Mouse (Mus musculus): ENCODE results near the gene Nkain2. TPM values are rescaled to one million over a fixed set of nuclear protein-coding genes. Genes with fewer than 3 reads are reported as not detected.
A peak's percentile ranks its signal among the peaks of the same experiment; 100 is the strongest.

Nkain2 gene
- total RNA-seq, 2 experiments from 2014 or later, result 25.2 to 30.7 TPM

DNA sequence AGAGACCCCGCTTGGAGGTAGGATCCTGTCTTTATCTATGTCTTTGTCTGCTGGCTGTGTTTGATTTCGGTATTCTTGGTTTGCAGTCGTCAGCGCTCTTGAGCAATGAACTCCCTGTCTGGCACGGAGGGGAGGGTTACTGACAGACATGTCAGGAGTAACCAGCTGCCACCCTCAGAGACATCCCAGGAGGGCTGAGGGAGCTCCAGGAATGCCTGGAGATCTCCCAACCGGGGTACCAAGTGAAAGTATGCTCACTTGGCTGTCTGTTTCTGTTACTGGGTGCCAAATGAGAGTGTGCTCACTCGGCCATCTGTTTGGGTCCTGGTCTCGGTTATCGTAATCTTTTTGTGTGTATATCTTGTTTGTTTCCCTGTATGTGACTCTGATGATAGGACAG, 577.5 kb downstream of the Nkain2 start:
- DNase-seq (ENCODE audit: extremely low spot score in 1 of 2, low spot score in 2 of 2), result no peak
- Histone ChIP-seq H3K4me3 (no peak overlapping the region), H3K27ac (no peak overlapping the region)
- no peak for TF ChIP-seq CTCF (IDR thresholded peaks at IDR 0.05)
- intact Hi-C loops (cut with DNase I), result no loop called here

DNA sequence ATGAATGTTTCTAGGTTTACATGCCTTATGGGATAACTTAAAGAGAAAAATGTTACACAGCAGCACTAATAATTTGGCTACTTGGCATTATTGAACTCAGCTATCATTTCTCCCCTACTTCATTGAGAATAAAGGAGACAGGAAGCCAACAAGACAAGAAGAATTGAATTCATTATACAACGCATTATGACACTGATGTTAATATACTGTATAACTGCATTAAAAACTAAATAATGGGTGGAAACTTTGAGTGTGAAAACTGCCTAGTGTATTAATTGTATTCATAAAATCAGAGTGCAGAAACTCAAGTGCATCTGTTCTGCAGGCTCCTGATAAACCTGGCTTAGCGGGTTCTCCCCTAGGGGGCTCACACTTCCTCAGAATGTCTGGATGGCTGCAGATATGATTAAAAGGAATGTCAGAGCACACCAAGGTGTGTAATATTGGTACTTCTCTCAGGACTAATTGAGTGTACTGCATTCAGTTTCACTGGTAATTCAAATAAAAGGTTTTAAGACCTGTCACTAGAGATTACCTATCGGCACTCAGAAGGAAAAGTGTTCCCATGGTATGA, 589.2 kb downstream of the Nkain2 start:
- no peak for TF ChIP-seq CTCF (IDR thresholded peaks at IDR 0.05)
- no peak for DNase-seq (ENCODE audit: extremely low spot score in 1 of 2, low spot score in 2 of 2)
- H3K27ac ChIP-seq, result no peak overlapping the region
- no peak overlapping the region for H3K4me3 ChIP-seq
- intact Hi-C loops (cut with DNase I), result no loop called here

DNA sequence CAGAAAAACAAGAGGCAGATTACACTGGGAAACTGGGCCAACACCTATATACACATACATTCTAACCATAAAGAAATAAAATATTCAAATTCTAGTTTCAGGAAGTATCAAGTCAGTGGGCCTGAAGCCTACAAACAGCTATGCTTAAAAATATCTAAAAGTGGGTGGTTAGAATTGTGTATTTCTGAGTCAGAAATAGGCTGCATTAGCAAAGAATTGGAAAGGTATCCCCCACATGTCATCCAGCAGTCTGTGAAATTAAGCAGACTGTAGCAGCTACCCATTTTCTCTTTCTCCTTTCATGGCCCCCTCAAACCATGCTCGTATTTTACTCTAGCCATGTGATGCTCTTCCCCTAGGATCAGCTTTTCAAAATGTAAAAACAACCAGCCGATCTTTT, 599.8 kb downstream of the Nkain2 start:
- TF ChIP-seq CTCF (IDR thresholded peaks at IDR 0.05), result no peak
- no peak overlapping the region for H3K27ac ChIP-seq
- intact Hi-C loops (cut with DNase I), result loop anchor here (5.0 kb wide), 1 partner anchor 597 kb away; no protein-coding TSS in a partner anchor
- no peak overlapping the region for H3K4me3 ChIP-seq
- no peak for DNase-seq (ENCODE audit: extremely low spot score in 1 of 2, low spot score in 2 of 2)

DNA sequence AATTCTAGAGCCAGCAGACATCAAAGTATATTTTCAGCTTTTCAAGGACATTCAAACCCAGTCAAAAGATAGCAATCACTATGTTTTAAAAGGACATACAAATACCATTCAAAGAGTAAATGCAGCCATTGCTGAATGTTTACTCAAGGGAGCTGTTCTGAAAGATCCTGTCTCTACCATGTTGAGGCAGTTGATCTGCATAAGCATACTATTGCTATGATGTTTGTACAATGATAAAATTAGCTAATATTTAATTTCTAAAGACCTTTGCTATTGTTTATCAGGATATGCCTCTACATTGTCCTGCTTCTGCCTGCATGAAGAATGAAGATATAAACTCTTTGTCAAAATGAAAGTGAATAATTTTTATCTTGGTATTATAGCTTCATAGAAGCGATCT, 606.6 kb downstream of the Nkain2 start:
- DNase-seq (ENCODE audit: extremely low spot score in 1 of 2, low spot score in 2 of 2), result no peak

DNA sequence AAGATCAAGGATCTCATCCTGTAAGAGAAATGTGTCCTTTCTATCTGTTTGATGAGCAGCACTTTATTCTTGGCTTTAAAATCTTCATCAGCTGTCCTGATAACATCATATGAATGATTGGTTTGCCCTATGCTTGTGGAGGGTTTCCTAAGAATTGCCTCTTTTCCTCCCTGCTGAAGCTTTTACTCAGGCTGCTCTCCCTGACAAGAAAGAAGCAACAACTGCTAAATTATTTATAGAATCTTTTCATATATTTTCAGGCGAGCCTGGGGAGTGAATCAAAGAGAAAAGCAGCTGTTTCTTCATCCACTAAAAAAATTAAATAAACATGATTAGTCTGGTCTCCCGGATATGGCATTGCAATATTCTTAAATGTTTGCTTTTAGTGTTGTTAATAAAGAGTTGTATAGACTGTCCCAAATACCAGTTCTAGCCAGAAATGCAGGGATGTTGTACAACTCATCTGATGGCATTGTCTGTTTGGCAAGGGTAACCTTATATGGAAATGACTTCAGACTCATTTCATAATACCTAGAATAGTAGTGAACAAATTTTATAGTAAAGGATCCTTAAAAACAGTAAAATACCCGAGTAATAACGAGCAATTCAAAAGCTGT, 646.9 kb downstream of the Nkain2 start:
- no peak overlapping the region for H3K4me3 ChIP-seq
- intact Hi-C loops (cut with DNase I), result no loop called here
- no peak overlapping the region for H3K27ac ChIP-seq
- DNase-seq (ENCODE audit: extremely low spot score in 1 of 2, low spot score in 2 of 2), result no peak
- no peak for TF ChIP-seq CTCF (IDR thresholded peaks at IDR 0.05)

More for the DNA sequence above, 606.6 kb downstream of the Nkain2 start:
- intact Hi-C loops (cut with DNase I), result no loop called here
- no peak overlapping the region for H3K27ac ChIP-seq
- TF ChIP-seq CTCF (IDR thresholded peaks at IDR 0.05), result no peak
- H3K4me3 ChIP-seq, result no peak overlapping the region

DNA sequence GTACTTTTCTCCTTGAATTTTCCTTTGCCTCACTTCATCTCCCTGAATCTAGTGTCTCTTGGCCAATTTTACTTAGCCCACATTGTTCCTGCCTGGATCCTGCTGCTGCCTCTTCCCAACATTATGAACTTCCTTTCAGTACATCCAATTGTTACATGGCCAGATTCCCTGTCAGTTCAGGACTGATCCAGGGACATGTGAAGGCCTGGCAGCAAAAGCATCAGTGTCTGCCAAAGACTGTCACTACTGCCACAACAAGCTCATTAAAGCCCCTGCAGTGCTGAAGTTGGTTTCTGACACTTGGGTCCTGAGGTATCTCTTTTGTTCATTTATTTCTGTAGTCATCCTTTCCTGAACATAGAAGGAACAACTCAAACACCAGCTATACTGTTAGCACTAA, 649.1 kb downstream of the Nkain2 start:
- no peak for DNase-seq (ENCODE audit: extremely low spot score in 1 of 2, low spot score in 2 of 2)
- intact Hi-C loops (cut with DNase I), result no loop called here
- H3K27ac ChIP-seq, result no peak overlapping the region
- no peak for TF ChIP-seq CTCF (IDR thresholded peaks at IDR 0.05)
- H3K4me3 ChIP-seq, result no peak overlapping the region

DNA sequence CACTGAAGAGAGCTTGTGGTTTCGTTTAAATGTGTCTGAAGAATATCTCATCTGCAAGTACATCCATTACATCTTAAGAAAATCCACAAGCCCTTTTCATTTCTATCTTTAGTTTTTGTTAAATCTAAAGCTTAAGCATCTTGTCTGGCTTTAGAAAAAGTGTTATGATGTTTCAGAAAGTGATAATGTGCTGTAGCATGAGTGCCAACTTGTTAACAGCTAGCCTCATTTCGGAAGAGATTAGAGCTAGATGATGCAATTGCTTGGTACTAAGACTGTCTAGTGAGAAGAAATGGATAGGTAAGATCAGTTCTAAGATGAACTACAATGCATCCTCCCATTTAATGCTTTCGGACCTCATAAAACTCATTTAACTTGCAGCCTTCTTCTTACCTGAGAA, 707.3 kb downstream of the Nkain2 start:
- Histone ChIP-seq H3K27ac (peak overlapping the region; percentile 10; the same call in 1 of the 2 replicates), H3K4me3 (no peak overlapping the region)
- no peak for DNase-seq (ENCODE audit: extremely low spot score in 1 of 2, low spot score in 2 of 2)
- TF ChIP-seq CTCF (IDR thresholded peaks at IDR 0.05), result no peak
- intact Hi-C loops (cut with DNase I), result loop anchor here (5.0 kb wide), 1 partner anchor 121 kb away; no protein-coding TSS in a partner anchor

DNA sequence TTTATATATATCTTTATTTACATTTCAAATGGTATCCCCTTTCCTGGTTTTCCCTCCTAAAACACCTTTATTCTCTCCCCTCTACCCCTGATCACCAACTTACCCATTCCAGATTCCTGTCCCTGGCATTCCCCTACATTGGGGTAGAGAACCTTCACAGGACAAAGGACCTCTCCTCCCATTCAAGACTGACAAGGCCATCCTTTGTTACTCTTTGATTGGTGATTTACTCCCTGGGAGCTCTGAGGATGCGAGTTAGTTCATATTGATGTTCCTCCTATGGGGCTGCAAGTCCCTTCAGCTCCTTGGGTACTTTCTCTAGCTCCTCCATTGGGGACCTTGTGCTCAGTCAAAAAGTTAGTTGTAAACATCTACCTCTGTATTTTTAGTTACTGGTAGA, 798.9 kb downstream of the Nkain2 start:
- no peak overlapping the region for H3K4me3 ChIP-seq
- no peak for DNase-seq (ENCODE audit: extremely low spot score in 1 of 2, low spot score in 2 of 2)
- no peak for TF ChIP-seq CTCF (IDR thresholded peaks at IDR 0.05)
- H3K27ac ChIP-seq, result no peak overlapping the region
- intact Hi-C loops (cut with DNase I), result no loop called here

DNA sequence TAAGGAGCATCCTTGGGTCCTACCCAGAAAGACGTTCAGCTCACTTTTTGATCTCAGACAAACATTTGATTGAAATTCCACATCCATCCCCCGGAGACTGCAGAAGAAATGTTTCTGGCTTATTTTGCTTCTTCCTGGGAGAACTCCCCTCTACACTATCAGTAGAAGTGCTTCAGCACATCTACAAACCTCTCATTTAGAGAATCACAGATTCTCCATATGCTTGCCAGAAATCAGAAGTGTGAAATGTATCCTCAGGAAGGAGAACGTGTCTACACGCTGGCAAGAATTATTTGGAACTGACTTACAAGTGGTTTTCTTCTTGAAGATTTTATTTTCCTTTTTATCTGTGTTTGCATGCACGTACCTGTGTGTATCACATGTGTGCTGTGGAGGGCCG, 829.9 kb downstream of the Nkain2 start:
- Histone ChIP-seq H3K4me3 (no peak overlapping the region), H3K27ac (peak overlapping the region; percentile 60)
- DNase-seq (ENCODE audit: extremely low spot score in 1 of 2, low spot score in 2 of 2), result no peak
- TF ChIP-seq CTCF (IDR thresholded peaks at IDR 0.05), result no peak
- intact Hi-C loops (cut with DNase I), result loop anchor here (5.0 to 10.0 kb wide), 4 partner anchors 122 to 824 kb away; no protein-coding TSS in a partner anchor

DNA sequence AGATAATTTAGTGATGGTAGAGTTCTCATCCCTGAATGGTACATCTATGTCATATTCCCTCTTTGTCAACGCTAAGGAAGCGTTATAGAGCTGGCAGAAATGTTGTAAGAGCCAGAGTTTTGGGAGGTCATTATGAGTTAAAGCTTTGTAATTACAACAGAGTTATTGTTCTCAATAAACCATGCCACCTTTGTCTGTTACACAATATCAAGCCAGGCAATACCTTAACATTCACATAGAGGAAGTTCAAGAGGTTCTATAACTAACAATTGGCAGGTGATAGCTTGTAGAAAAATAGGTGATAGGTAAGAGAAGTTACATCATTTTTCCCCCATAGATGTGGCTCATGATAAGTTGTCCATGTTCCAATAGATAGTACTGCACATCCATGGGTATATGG, 832.0 kb downstream of the Nkain2 start:
- no peak for TF ChIP-seq CTCF (IDR thresholded peaks at IDR 0.05)
- no peak for DNase-seq (ENCODE audit: extremely low spot score in 1 of 2, low spot score in 2 of 2)
- intact Hi-C loops (cut with DNase I), result no loop called here
- Histone ChIP-seq H3K27ac (no peak overlapping the region), H3K4me3 (no peak overlapping the region)

DNA sequence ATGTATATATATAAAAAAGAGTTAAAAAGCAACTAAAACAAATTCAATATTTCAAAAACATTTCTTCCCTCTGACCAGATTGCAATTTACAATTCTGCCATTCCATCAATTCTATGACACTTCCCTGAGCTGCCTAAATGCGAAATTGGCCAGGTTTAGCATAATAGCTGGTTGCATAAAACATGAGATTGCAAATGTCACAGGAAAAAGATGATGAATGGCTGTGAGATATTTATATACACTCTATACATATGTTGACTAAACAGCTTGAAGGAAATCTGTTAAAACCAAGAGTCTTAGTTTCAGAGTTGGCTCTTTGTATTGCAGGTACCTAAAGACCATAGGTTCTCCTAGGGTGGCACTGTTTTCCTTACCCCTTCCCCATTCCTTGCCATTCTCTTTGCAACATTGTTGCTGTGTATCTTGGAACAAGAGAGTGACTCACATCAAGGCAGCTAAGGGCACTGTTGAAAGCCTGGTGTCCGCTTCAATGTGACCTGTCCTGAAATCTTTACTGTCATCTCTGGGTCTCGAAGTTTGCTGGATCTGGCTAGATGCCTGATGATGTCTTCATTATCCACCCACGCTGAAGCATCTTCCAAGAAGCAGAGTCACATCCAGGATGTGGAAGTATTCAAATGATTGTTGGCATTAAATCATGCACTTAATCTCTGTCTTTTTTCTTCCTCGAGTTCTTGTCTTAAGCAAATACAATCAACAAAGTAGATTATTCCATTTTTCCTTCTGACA, 837.5 kb downstream of the Nkain2 start:
- H3K27ac ChIP-seq, result peak overlapping the region; percentile 75
- TF ChIP-seq CTCF (IDR thresholded peaks at IDR 0.05), result no peak
- no peak overlapping the region for H3K4me3 ChIP-seq
- DNase-seq (ENCODE audit: extremely low spot score in 1 of 2, low spot score in 2 of 2), result no peak
- intact Hi-C loops (cut with DNase I), result no loop called here

DNA sequence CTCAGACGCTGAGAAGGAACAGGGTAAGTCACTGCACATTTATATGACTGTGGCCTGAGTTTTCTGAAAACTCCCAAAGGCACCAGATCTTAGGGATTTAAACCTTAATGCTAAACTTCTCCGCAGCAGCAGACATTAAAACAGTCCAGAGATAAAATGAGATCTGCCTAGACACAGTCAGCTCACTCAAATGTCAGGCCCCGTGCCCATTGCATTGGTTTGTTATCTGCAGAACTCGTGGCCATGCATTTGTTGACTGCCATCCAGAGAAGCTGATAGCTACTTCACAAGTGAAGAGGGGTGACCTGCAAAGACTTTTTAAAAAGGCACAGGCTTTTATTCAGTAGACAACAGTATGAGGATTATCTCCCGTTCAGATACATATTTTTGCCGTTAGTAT, 838.2 kb downstream of the Nkain2 start:
- no peak for DNase-seq (ENCODE audit: extremely low spot score in 1 of 2, low spot score in 2 of 2)
- TF ChIP-seq CTCF (IDR thresholded peaks at IDR 0.05), result no peak
- H3K4me3 ChIP-seq, result no peak overlapping the region
- intact Hi-C loops (cut with DNase I), result no loop called here
- H3K27ac ChIP-seq, result peak overlapping the region; percentile 75

Measured in left cerebral cortex, adult 2 months (tissue).